Mouse (Mus musculus) neural tube, embryonic 14.5 days (tissue): ENCODE measurements around the gene Ralgapa2. TPM values are rescaled to one million over a fixed set of nuclear protein-coding genes. Genes with fewer than 3 reads are reported as not detected.
A peak's percentile ranks its signal among the peaks of the same experiment; 100 is the strongest.

ENCODE experiments used
- ATAC-seq: fragments of 200-750 bp; cut with Nextera tagmentation; 2 replicates; pipeline ENCODE4 v1.8.0; 2017; ENCODE audit warnings: low read depth, mild to moderate bottlenecking, moderate TSS enrichment, moderate library complexity
- H3K27ac ChIP-seq: fragments of 300-500 bp; sonication (generic); 2 replicates; pipeline ENCODE4 v1.5.1; 2014; ENCODE audit warnings: low read depth, mild to moderate bottlenecking, control low read depth, low read length, moderate library complexity, mixed read lengths
- H3K27me3 ChIP-seq: fragments of 300-500 bp; sonication (generic); 2 replicates; pipeline ENCODE4 v1.6.1; 2014; ENCODE audit warnings: low read length; ENCODE audit not compliant: control insufficient read depth, insufficient read depth
- H3K36me3 ChIP-seq: fragments of 300-500 bp; sonication (generic); 2 replicates; pipeline ENCODE4 v1.6.1; 2014; ENCODE audit warnings: low read length, mixed read lengths; ENCODE audit not compliant: control insufficient read depth, insufficient read depth
- H3K4me1 ChIP-seq: fragments of 300-500 bp; sonication (generic); 2 replicates; pipeline ENCODE4 v1.6.1; 2014; ENCODE audit warnings: low read length; ENCODE audit not compliant: control insufficient read depth, insufficient read depth
- H3K4me2 ChIP-seq: fragments of 300-500 bp; sonication (generic); 2 replicates; pipeline ENCODE4 v1.6.1; 2014; ENCODE audit warnings: mild to moderate bottlenecking, low read depth, low read length, control low read depth
- H3K4me3 ChIP-seq: fragments of 300-500 bp; sonication (generic); 2 replicates; pipeline ENCODE4 v1.5.1; 2014; ENCODE audit warnings: low read depth, low read length, control low read depth, mixed read lengths
- H3K9ac ChIP-seq: fragments of 300-500 bp; sonication (generic); replicated peaks from 2 replicates; pipeline ENCODE4 v1.6.1; 2014; ENCODE audit warnings: low read depth, mild to moderate bottlenecking, control low read depth, low read length, mixed read lengths
- H3K9me3 ChIP-seq: fragments of 300-500 bp; sonication (generic); 2 replicates; pipeline ENCODE4 v1.6.1; 2016; ENCODE audit warnings: low read length; ENCODE audit not compliant: control insufficient read depth
- WGBS: fragments of 180-500 bp; shearing (Covaris S2); extraction: QIAGEN DNeasy Blood & Tissue Kit; methylation state at CpG from one replicate; pipeline ENCODE4 v1.1.7; 2014; 5-methylcytosine and 5-hydroxymethylcytosine counted together
- polyA plus RNA-seq: library from polyadenylated mRNA; unstranded; fragments of >200 nt; fragmentation: Nextera tagmentation; extraction: Ambion mirVana; gene quantifications from 2 replicates; pipeline ENCODE4 v1.2.1, GENCODE M21; 2014

Ralgapa2 gene
- polyA plus RNA-seq, 1 experiment from 2014 or later = 16.1 TPM

DNA sequence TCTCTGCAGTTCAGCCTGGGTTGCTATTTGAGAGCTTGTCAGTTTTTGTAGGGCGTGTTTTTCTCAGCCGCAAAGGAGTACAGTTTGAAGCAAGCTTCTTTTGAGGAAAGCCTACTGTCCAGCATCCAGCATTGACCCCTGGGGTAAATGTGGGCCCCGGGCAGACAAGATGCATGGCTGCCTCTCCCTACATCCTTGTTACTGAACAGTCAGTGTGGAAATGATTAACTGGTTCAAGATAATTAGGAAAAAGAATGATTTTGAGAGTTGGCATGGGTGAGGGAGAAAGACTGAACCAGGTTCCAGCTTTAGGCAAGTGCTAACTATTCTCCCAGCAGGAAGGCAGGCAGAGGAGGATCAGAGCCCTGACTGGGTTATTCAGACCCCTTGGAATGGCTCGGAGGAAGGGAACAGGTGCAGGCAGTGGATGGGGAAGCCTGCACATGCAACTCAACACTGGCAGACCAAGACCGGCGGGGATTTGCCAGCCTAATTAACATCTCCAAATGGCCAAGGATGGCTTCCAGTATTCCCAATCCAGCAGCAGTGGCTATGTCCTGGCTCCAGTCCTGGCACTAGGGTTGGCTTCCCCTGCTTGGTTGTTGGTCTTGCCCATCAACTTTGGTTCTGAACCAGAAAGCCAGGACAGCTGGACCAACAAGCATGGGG is 261.8 kb downstream of the Ralgapa2 start:
- no peaks in the 10 kb centered on the region for H3K27me3 ChIP-seq
- H3K36me3 ChIP-seq = no peaks in the 10 kb centered on the region
- WGBS = 66% methylated on average over 6 of the region's 6 CpGs
- no peaks in the 10 kb centered on the region for H3K4me1 ChIP-seq
- no peaks in the 10 kb centered on the region for H3K9me3 ChIP-seq
- 0 out of 2 replicates have a peak, but pooled peaks have one; percentile 6 for ATAC-seq
- no peak overlapping the region for H3K9ac ChIP-seq
- no peak overlapping the region for H3K27ac ChIP-seq
- H3K4me3 ChIP-seq = no peak overlapping the region
- no peak overlapping the region for H3K4me2 ChIP-seq

DNA sequence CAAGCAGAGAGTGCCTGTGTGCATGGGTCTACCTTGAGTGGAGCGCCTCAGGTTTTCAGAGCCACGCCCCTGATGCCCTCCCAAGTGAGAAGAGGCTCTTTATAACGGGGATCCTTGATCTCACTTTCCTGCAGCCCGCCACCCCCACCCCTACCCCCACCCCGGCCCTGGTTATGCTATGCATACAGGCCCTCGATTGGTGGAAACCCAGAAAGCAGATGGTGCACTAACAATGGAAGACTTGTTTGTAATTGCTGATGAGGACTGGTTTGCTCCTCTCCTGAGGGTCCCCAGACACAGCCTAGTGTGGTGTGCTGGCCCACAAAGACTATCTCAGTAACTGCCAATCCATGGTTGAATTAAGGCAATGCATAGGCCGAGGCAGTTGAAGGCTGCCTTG is 263.1 kb downstream of the Ralgapa2 start:
- no peaks in the 10 kb centered on the region for H3K36me3 ChIP-seq
- ATAC-seq = peak; percentile 38; the same call in 1 of the 2 replicates
- H3K27ac ChIP-seq = no peak overlapping the region
- no peaks in the 10 kb centered on the region for H3K27me3 ChIP-seq
- H3K9me3 ChIP-seq = no peaks in the 10 kb centered on the region
- no peak overlapping the region for H3K4me3 ChIP-seq
- no peak overlapping the region for H3K9ac ChIP-seq
- no peak overlapping the region for H3K4me2 ChIP-seq
- WGBS = 56% methylated on average over 7 of the region's 7 CpGs
- no peaks in the 10 kb centered on the region for H3K4me1 ChIP-seq

GRCm38 (mm10) chr2:146247576-146247975 is 264.6 kb downstream of the Ralgapa2 start:
- 57% methylated on average over 6 of the region's 6 CpGs for WGBS

GRCm38 (mm10) chr2:146246409-146247075 is 265.6 kb downstream of the Ralgapa2 start:
- Histone ChIP-seq H3K9ac (no peak overlapping the region), H3K27ac (no peak overlapping the region), H3K9me3 (no peaks in the 10 kb centered on the region), H3K4me2 (no peak overlapping the region), H3K27me3 (no peaks in the 10 kb centered on the region), H3K36me3 (no peaks in the 10 kb centered on the region), H3K4me1 (no peaks in the 10 kb centered on the region), H3K4me3 (no peak overlapping the region)
- 80% methylated on average over 4 of the region's 4 CpGs for WGBS
- ATAC-seq = no peak

More at GRCm38 (mm10) chr2:146247576-146247975, 264.6 kb downstream of the Ralgapa2 start:
- Histone ChIP-seq H3K36me3 (no peaks in the 10 kb centered on the region), H3K27me3 (no peaks in the 10 kb centered on the region), H3K4me1 (no peaks in the 10 kb centered on the region), H3K9me3 (no peaks in the 10 kb centered on the region), H3K27ac (no peak overlapping the region), H3K4me2 (no peak overlapping the region), H3K4me3 (no peak overlapping the region), H3K9ac (no peak overlapping the region)
- no peak for ATAC-seq

DNA sequence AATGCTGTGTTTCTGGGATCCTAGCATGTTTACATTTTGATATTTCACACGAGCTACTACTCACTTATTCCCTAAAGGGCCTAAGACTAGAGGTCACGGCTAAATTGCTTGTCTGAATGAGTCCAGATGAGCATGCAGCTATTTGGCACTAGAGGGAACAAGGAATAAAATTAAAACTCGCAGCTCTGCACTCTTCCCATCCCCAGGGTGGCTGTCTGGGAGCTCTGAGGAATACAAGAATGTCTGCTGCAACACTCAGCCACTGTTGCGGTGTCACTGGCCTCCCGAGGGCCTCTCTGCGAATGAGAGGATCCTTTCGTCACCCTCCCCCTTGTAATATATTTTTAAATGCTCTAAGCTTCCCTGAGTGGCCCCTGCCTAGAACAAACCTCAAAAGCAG is 266.7 kb downstream of the Ralgapa2 start:
- 45% methylated on average over 7 of the region's 7 CpGs for WGBS
- no peak overlapping the region for H3K4me3 ChIP-seq
- no peak overlapping the region for H3K27ac ChIP-seq
- H3K27me3 ChIP-seq = no peaks in the 10 kb centered on the region
- no peaks in the 10 kb centered on the region for H3K4me1 ChIP-seq
- no peak for ATAC-seq
- no peak overlapping the region for H3K4me2 ChIP-seq
- no peaks in the 10 kb centered on the region for H3K36me3 ChIP-seq
- no peaks in the 10 kb centered on the region for H3K9me3 ChIP-seq
- no peak overlapping the region for H3K9ac ChIP-seq

DNA sequence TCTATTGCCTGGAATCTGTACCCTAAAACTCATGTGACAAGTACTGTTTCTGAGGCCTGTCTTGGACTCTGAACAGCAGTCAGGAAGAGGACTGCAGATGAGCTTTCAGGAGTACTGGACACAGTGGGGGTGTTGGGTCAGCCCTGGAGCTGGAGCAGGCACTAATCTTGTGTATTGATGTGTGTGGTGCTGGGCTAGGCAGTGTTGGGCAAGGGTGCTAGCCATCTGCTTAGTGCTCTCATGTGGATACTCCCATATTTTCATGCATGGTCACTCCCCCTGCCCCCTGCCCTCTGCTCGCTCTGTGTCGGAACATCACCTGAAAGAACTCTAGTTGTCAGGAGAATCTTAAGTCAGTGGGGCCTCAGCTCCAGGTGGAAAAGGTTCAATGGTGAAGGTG is 268.1 kb downstream of the Ralgapa2 start:
- Histone ChIP-seq H3K4me1 (no peaks in the 10 kb centered on the region), H3K36me3 (no peaks in the 10 kb centered on the region), H3K9me3 (no peaks in the 10 kb centered on the region), H3K9ac (no peak overlapping the region), H3K4me2 (no peak overlapping the region), H3K4me3 (no peak overlapping the region), H3K27me3 (no peaks in the 10 kb centered on the region), H3K27ac (no peak overlapping the region)
- 92% methylated on average over 2 of the region's 2 CpGs for WGBS
- no peak for ATAC-seq

DNA sequence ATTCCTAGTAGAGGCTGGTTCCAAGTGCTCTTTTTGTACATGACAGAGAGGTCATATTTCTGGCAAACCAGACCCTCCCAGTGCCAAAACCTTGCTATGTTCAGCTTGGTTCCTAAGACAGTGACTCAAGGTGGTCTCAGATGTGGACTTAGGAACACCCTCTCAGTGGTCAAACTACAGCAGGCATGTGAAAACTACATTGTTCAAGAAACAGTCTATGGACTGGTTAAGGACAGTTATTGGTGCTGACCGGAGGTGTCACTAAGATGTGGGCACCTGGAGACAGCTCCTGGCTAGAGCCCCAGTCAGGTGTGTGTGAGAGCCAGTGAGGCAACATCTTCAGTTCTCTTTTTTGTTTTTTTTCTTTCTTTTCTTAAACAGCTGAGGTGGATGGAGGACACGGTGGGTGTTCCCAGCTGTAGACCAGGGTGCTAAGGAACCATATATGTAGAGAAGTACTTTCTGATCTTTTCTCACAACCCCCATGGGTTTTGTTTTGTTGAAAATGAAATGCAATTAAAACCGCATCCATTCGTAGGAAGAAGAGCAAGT is 272.9 kb downstream of the Ralgapa2 start:
- no peak overlapping the region for H3K4me2 ChIP-seq
- no peak overlapping the region for H3K27ac ChIP-seq
- H3K36me3 ChIP-seq = no peaks in the 10 kb centered on the region
- no peak overlapping the region for H3K9ac ChIP-seq
- H3K27me3 ChIP-seq = no peaks in the 10 kb centered on the region
- no peaks in the 10 kb centered on the region for H3K4me1 ChIP-seq
- no peak overlapping the region for H3K4me3 ChIP-seq
- 91% methylated on average over 4 of the region's 4 CpGs for WGBS
- no peaks in the 10 kb centered on the region for H3K9me3 ChIP-seq
- ATAC-seq = no peak

DNA sequence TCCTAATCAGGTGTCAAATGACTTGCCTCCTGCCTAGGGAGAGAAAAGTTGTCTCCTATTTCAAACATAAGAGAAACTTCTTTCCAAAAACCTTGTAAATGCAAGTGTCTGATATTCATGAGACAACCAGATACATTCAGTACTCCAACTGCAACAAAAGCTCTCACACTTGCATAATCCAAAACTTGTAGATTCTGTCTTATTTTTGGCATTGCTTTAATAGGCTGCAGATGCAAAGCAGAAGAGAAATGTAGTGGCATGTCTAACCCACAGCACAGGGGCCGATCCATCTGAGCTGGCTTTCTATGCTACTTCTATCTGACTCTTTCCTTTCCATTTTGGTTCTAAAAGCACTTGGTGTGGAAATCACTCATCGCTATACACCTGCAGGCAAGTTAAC is 280.7 kb downstream of the Ralgapa2 start:
- no peak overlapping the region for H3K9ac ChIP-seq
- H3K36me3 ChIP-seq = no peaks in the 10 kb centered on the region
- no peaks in the 10 kb centered on the region for H3K4me1 ChIP-seq
- ATAC-seq = no peak
- H3K4me2 ChIP-seq = no peak overlapping the region
- H3K9me3 ChIP-seq = no peaks in the 10 kb centered on the region
- peaks cover 3% of the 10 kb centered on the region; the same call in 1 of the 2 replicates for H3K27me3 ChIP-seq
- H3K4me3 ChIP-seq = no peak overlapping the region
- WGBS = 99% methylated on average over 2 of the region's 2 CpGs
- H3K27ac ChIP-seq = no peak overlapping the region

DNA sequence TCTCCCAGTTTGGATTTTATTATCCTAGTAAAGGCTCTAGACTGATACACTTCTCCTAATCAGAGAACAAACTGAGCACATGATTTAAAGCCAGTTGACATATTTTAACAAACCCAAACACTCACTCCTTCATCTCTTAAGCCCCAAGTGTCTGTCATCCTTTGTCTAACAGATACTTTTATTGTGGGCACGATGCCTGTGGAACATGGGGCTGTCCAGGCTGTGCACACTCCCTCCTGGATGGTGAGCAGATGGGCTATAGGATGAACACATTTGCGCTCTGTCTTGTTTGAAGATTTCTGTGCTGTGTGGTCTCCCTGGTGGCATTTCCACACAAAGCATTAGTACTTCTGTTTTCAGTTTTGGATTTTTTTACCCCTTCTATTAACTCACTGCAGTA is 283.7 kb downstream of the Ralgapa2 start:
- no peak overlapping the region for H3K27ac ChIP-seq
- H3K9me3 ChIP-seq = no peaks in the 10 kb centered on the region
- 59% methylated on average over 2 of the region's 2 CpGs for WGBS
- peaks cover 3% of the 10 kb centered on the region; the same call in 1 of the 2 replicates for H3K4me1 ChIP-seq
- no peaks in the 10 kb centered on the region for H3K36me3 ChIP-seq
- no peak for ATAC-seq
- no peak overlapping the region for H3K4me3 ChIP-seq
- H3K27me3 ChIP-seq = peaks cover 10% of the 10 kb centered on the region
- no peak overlapping the region for H3K9ac ChIP-seq
- H3K4me2 ChIP-seq = no peak overlapping the region
